Mouse (Mus musculus) right cerebral cortex, postnatal 10 days (tissue): Measurements from ENCODE around the gene Rfk.

Source experiments
- DNase-seq, 2 experiments: peaks; one replicate each; pipeline ENCODE4 v3.0.0; 2021; ENCODE audit warnings: low spot score in 2 of 2

Rfk gene

DNA sequence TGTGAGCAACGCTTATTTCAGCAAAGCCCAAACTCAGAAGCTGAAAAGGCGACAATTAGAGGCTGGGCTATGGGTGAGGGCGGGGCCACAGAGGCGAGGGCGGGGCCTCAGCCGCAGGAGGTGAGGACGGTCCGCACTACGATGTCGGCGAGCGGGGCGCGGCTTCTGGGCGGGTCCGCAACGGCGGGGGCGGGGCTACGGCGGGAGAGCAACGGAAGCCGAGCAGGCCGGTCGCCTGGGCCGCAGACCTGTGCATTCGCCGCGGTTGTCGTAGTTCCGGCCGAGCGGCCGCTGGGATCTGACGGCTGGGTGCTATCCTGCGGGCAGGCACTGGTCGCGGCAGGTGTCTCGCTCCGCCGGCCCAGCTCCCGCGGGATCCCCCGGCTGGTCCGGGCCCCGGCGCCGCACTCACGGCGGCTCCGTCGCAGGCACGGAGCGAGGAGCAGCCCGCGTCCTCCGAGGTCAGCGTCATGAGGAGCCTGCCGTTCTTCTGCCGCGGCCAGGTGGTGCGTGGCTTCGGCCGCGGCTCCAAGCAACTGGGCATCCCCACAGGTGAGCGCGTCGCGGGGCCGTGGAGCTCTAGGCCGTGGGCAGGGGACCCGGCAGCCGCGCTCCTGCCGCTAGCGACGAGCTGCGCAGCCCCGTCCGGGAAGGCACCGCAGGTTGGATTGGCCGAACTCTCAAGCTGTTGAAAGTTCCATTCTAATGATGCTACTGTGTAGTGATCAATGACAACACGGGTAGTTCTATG, at the start of gene Rfk:
TSS of gene Rfk (plus strand) at position 203 of the 751 bp plus-strand sequence.
- DNase-seq: peak; percentile 94 to 95

GRCm38 (mm10) chr19:17344881-17345280, 49.0 kb upstream of the Rfk start:
- DNase-seq: no peak

- no peak for DNase-seq
Observed at GRCm38 (mm10) chr19:17346716-17347474, 46.9 kb upstream of the Rfk start.

- no peak for DNase-seq
Observed at GRCm38 (mm10) chr19:17347852-17348251, 46.0 kb upstream of the Rfk start.

GRCm38 (mm10) chr19:17353727-17354126, 40.1 kb upstream of the Rfk start:
- DNase-seq: no peak

GRCm38 (mm10) chr19:17354362-17354761, 39.5 kb upstream of the Rfk start:
- DNase-seq: no peak

GRCm38 (mm10) chr19:17354797-17355196, 39.0 kb upstream of the Rfk start:
- no peak for DNase-seq

- no peak for DNase-seq
Observed at GRCm38 (mm10) chr19:17355361-17355760, 38.5 kb upstream of the Rfk start.

GRCm38 (mm10) chr19:17355950-17356867, 37.6 kb upstream of the Rfk start:
- no peak for DNase-seq

- no peak for DNase-seq
Observed at GRCm38 (mm10) chr19:17356932-17357331, 36.9 kb upstream of the Rfk start.

GRCm38 (mm10) chr19:17357391-17357790, 36.5 kb upstream of the Rfk start:
- DNase-seq: no peak

DNA sequence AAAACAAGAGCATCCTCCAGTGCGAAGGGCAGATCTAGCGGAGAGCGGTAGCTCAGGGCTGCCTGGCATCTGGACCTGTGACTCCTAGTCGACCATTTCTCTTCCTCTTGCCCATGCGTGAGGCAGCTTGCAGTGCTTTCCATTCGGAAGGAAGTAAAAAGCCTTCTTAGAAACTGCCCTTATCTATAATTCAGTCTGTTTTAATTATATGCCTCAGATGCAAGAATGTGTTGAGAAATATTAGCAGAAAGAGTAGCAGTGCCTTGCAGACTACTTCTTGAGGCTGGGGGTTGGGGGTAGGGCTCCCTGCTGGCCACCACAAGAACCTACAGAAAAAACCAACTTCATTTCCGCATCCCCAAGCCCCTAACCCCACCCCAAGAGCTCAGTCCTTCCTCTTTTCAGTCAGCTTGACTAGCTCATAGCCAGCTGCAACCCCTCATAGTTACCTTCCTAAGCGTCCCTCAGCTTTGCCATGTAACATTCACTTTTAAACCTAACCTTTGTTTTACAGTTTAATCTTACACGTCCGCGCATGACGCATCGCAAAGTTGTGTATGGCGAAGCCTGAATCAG, 34.4 kb upstream of the Rfk start:
- DNase-seq: no peak

DNA sequence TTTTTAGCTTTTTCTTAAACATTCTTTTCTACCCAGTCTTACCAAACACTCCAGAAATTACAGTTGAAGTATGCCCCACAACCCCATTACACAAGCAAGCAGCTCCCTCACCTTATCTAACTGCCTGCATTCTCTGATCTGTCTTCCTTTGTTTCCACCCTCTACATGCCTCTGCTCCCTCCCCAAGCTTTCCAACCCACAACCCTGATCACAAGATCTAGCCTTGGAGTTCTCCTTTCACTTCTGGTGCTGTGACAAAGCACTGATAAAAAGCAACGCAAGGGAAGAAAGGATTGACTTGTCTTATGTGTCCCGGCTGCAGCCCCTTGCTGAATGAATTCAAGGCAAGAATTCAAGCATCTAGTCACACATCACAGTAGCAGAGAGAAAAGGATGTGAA, 32.7 kb upstream of the Rfk start:
- DNase-seq: no peak

- DNase-seq: peak; percentile 52 to 56
Observed at GRCm38 (mm10) chr19:17364741-17365140, 29.1 kb upstream of the Rfk start.

DNA sequence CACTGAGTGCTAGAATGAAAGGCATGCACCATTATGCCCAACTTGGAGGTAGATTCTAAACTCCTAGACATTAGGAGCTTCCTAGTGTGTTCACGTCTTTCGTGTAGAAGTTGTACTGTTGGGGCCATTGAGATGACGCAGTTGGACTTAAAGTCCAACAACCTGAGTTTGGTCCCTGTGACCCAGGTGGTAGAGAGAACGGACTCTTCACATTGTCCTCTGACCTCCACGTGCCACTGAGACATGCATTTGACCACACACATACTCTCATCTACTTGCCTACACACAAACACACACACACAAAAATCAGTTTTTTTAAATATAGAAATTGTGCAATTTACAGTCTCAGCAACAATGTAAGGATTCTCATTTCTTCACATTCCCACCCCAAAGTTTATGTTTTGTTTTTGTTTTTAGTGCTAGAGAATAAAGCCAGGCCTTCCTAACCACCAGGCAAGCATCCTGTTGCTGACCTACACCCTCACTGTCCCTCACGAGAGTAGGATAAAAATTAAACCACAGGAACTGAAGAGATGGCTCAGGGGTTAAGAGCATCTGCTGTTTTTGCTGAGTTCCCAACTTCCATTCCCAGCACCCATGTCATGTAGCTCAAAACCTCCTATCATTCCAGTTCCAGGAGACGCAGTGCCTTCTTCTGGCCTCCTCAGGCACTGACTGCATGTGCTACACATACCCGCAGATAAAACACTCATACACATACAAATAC, 27.3 kb upstream of the Rfk start:
- DNase-seq: no peak

- no peak for DNase-seq
Observed at GRCm38 (mm10) chr19:17368557-17368956, 25.3 kb upstream of the Rfk start.

DNA sequence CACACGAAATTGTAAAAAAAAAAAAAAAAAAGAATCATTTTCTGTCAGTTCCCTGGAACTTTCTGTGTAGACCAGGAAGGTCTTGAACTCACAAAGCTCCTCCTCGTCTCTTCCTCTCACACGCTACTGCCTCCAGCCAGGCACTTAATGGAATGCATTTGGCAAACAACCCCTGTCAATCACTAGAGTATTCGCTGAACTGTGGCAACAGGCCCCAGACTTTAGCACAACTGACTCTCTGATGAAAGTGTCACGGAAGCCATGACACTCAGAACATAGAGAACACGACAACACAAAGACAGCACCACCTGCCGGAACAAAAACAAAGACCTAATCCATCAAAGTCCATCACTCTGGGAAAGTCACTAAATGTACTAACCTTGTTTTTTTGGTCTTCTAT, 24.3 kb upstream of the Rfk start:
- DNase-seq: no peak

DNA sequence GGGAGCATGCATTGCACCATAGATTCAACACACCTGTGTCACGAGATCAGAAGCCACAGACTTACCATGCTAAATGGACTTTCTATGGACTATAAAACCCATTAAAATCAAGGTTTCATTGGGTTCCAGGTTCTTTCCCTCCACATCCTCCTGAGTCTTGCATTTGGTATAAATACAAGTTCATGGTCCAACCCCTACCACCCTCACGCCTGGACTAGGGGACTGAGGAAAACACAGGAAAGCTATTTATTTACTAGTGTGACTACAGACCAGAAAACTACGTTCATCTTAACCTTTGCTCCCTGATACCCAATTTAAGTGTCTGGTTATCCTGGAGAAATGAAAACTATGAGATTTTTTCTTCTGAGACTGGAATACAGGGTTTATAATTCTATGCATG, 21.1 kb upstream of the Rfk start, which contains the start of gene Gcnt1:
TSS of gene Gcnt1 (minus strand) at position 144 of the 400 bp plus-strand sequence.
- no peak for DNase-seq

GRCm38 (mm10) chr19:17378845-17379244, 15.0 kb upstream of the Rfk start:
- no peak for DNase-seq

- DNase-seq: no peak
Observed at GRCm38 (mm10) chr19:17380549-17380948, 13.3 kb upstream of the Rfk start.

GRCm38 (mm10) chr19:17382807-17383397, 10.9 kb upstream of the Rfk start:
- no peak for DNase-seq
